Mouse (Mus musculus) CH12.LX (cell line): ENCODE data around the gene Vmn2r31. TPM values are rescaled to one million over a fixed set of nuclear protein-coding genes. Genes with fewer than 3 reads are reported as not detected.
"Not testable (repeated sequence)": the region's sequence is repeated elsewhere in the genome, so short reads cannot be mapped to it uniquely, and the experiment has no call there.

Experiments used
- DNase-seq: peaks from one replicate; pipeline ENCODE4 v3.0.0-alpha.2; 2013; ENCODE audit errors: extremely low read depth
- H3K27ac ChIP-seq: 2 replicates; pipeline ENCODE4 v1.5.1; 2012; ENCODE audit warnings: low read depth, mild to moderate bottlenecking, control low read depth, moderate library complexity; ENCODE audit not compliant: insufficient read depth
- H3K27me3 ChIP-seq: replicated peaks from 2 replicates; pipeline ENCODE3; 2012; ENCODE audit warnings: inconsistent platforms
- H3K36me3 ChIP-seq, 2 experiments: replicated peaks in 1 of 2; 2 replicates each; pipeline versions ENCODE3 to v1.6.1; 2012; ENCODE audit warnings: inconsistent platforms in 1 of 2, low read length in 1 of 2, mild to moderate bottlenecking in 1 of 2, mixed read lengths in 1 of 2, moderate library complexity in 1 of 2; ENCODE audit not compliant: control insufficient read depth in 1 of 2, insufficient read depth in 1 of 2
- H3K4me1 ChIP-seq, 2 experiments: 2 replicates each; pipeline ENCODE4 v1.6.1; 2012; ENCODE audit warnings: inconsistent platforms in 1 of 2, moderate library complexity in 1 of 2; ENCODE audit not compliant: insufficient read depth in 2 of 2, control insufficient read depth in 1 of 2
- H3K4me2 ChIP-seq: 2 replicates; pipeline ENCODE4 v1.6.1; 2012; ENCODE audit warnings: low read depth, mild to moderate bottlenecking, control low read depth; ENCODE audit not compliant: poor library complexity, insufficient read depth, severe bottlenecking
- H3K4me3 ChIP-seq, 3 experiments: fragments of 150-350 bp in 1 of 3; sonication (generic) in 1 of 3; replicated peaks in 1 of 3; 2 replicates each; pipeline versions ENCODE3 to v1.5.1; 2011 to 2012; ENCODE audit warnings: low read depth in 2 of 3, low read length in 2 of 3, mild to moderate bottlenecking in 2 of 3, moderate library complexity in 2 of 3, control low read depth in 1 of 3, improper control_type of control experiment in 1 of 3, inconsistent platforms in 1 of 3, mixed read lengths in 1 of 3; ENCODE audit not compliant: poor library complexity in 1 of 3
- H3K79me2 ChIP-seq: replicated peaks from 2 replicates; pipeline ENCODE4 v1.6.1; 2012; ENCODE audit warnings: mild to moderate bottlenecking, moderate library complexity; ENCODE audit not compliant: control insufficient read depth, poor library complexity, insufficient read depth, severe bottlenecking; ENCODE audit errors: extremely low read depth
- H3K9ac ChIP-seq: 2 replicates; pipeline ENCODE4 v1.6.1; 2012; ENCODE audit warnings: low read depth, mild to moderate bottlenecking, control low read depth, moderate library complexity; ENCODE audit not compliant: insufficient read depth
- H3K9me3 ChIP-seq: replicated peaks from 2 replicates; pipeline ENCODE3; 2012; ENCODE audit warnings: low read length, inconsistent platforms, mixed read lengths
- ELF1 ChIP-seq: IDR thresholded peaks from 2 replicates; pipeline ENCODE4 v1.6.1; 2014; ENCODE audit warnings: low read depth, mild to moderate bottlenecking, inconsistent platforms, low read length, improper control_type of control experiment
- HCFC1 ChIP-seq: IDR thresholded peaks from 2 replicates; pipeline ENCODE4 v1.6.1; 2012; ENCODE audit warnings: low read depth, mild to moderate bottlenecking, inconsistent platforms, low read length, improper control_type of control experiment
- dilution Hi-C: fragments of 300-500 bp; cut with MboI; formaldehyde crosslinking; loops from 2 replicates; pipeline ENCODE4 v1.14.3; 2020; ENCODE audit warnings: low sequenced_read_pairs; ENCODE audit not compliant: extremely low pct_unique_long_range_greater_than_20kb, extremely low pct_ligation_motif_present
- in situ Hi-C: fragments of 300-500 bp; cut with MboI; formaldehyde crosslinking; loops from 3 replicates; pipeline ENCODE4 v1.14.3; 2019; ENCODE audit warnings: low sequenced_read_pairs, low pct_ligation_motif_present, low pct_unique_long_range_greater_than_20kb, mixed read lengths
- polyA plus RNA-seq: library from polyadenylated mRNA; unstranded; fragments of >175 nt; gene quantifications from 2 replicates; pipeline ENCODE4 v1.2.1, GENCODE M21; 2012; ENCODE audit warnings: low read depth; ENCODE audit not compliant: insufficient read length
- total RNA-seq, 2 experiments: library from RNA; depleted of rRNA; stranded (reverse); fragments of 300-350 nt in 1 of 2; fragments of >200 nt in 1 of 2; gene quantifications; 2 replicates each; pipeline ENCODE4 v1.2.3; 2012 to 2014

The Vmn2r31 gene
- total RNA-seq (2012; rRNA removed) (not detected in 2 replicates), total RNA-seq (2014; rRNA removed) (not detected in 2 replicates), polyA plus RNA-seq (not detected in 2 replicates)

DNA sequence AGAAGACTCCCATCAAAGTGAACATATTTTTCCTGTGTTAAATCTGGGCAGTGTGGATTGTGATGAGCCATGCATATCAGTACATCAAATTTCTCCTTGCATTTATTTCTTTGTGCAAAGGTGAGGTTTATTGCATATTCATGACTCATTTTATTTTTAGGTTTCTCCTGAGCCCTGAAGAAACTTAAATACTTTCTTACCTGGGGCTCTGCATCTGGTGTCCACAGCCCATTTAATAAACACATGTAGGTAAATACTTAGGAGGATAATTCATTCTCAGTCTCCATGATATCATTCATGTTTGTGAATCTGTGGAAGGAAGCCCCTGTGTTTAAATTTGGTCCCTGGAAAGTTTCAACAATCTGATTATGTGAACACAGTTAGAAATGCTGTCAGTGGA is at the start of gene Vmn2r31:
Gene Vmn2r31 (minus strand): TSS at position 101 of the 400 bp plus-strand sequence.
- H3K36me3 ChIP-seq, H3K9me3 ChIP-seq, H3K9ac ChIP-seq, H3K4me3 ChIP-seq, H3K4me2 ChIP-seq, in situ Hi-C loops, H3K4me1 ChIP-seq, DNase-seq, H3K79me2 ChIP-seq, dilution Hi-C loops, H3K27ac ChIP-seq, H3K27me3 ChIP-seq: not testable (repeated sequence)

- H3K79me2 ChIP-seq, dilution Hi-C loops, H3K4me2 ChIP-seq, in situ Hi-C loops, H3K27ac ChIP-seq, H3K36me3 ChIP-seq, H3K9ac ChIP-seq, H3K27me3 ChIP-seq, H3K4me1 ChIP-seq: not testable (repeated sequence)
- peak within 1 kb of the TSS in 1 of 3 experiments; percentile 23 for H3K4me3 ChIP-seq
- peak; percentile 74 for TF ChIP-seq HCFC1
- 0 out of 2 replicates have a peak, but pooled peaks have one; percentile 31 for TF ChIP-seq ELF1
- TF ChIP-seq, all 38 proteins: peak for 2; not testable (repeated sequence) for 36
- peak; percentile 66 for DNase-seq
- H3K9me3 ChIP-seq: not testable (repeated sequence)
Measured at GRCm38 (mm10) chr7:7374431-7374830, 25.1 kb downstream of the Vmn2r31 start, which contains the start of gene Gm45783. Gm45783 (minus strand) TSS chr7:7374573.

GRCm38 (mm10) chr7:7337509-7337908 is 62.0 kb downstream of the Vmn2r31 start, which contains the start of gene Vmn2r30:
Vmn2r30 (minus strand) TSS chr7:7337609.
- H3K9ac ChIP-seq, H3K36me3 ChIP-seq, DNase-seq, in situ Hi-C loops, H3K4me2 ChIP-seq, dilution Hi-C loops, H3K27me3 ChIP-seq, H3K9me3 ChIP-seq, H3K4me1 ChIP-seq, H3K4me3 ChIP-seq, H3K79me2 ChIP-seq, H3K27ac ChIP-seq: not testable (repeated sequence)

Other genes starting within 250 kb of the Vmn2r31 start
- 1.8 and 2.2 TPM in 2 replicates for gene Zfp418, start 228.4 kb downstream of the Vmn2r31 start, total RNA-seq (2012; rRNA removed)
- gene Zfp418, start 228.4 kb downstream of the Vmn2r31 start, total RNA-seq (2014; rRNA removed): 0.92 and 1.3 TPM in 2 replicates
- gene Zfp418, start 228.4 kb downstream of the Vmn2r31 start, polyA plus RNA-seq: 0.89 and 1.2 TPM in 2 replicates
- gene Zfp772, start 189.7 kb downstream of the Vmn2r31 start, total RNA-seq (2012; rRNA removed): 2.5 and 2.8 TPM in 2 replicates
- gene Zfp772, start 189.7 kb downstream of the Vmn2r31 start, total RNA-seq (2014; rRNA removed): 3.4 and 3.5 TPM in 2 replicates
- 1.6 and 1.7 TPM in 2 replicates for gene Zfp772, start 189.7 kb downstream of the Vmn2r31 start, polyA plus RNA-seq
- not detected in 2 replicates for gene Vmn2r29, start 152.4 kb downstream of the Vmn2r31 start, total RNA-seq (2012; rRNA removed)
- not detected in 2 replicates for gene Vmn2r29, start 152.4 kb downstream of the Vmn2r31 start, total RNA-seq (2014; rRNA removed)
- not detected in 2 replicates for gene Vmn2r29, start 152.4 kb downstream of the Vmn2r31 start, polyA plus RNA-seq
- 0.08 and 0.34 TPM in 2 replicates for gene Gm45844, start 121.4 kb downstream of the Vmn2r31 start, total RNA-seq (2012; rRNA removed)
- gene Gm45844, start 121.4 kb downstream of the Vmn2r31 start, total RNA-seq (2014; rRNA removed): not detected in 2 replicates
- not detected in 2 replicates for gene Gm45844, start 121.4 kb downstream of the Vmn2r31 start, polyA plus RNA-seq
- gene Clcn4, start 98.9 kb downstream of the Vmn2r31 start, total RNA-seq (2012; rRNA removed): 12.1 and 13.2 TPM in 2 replicates
- 14.4 and 14.5 TPM in 2 replicates for gene Clcn4, start 98.9 kb downstream of the Vmn2r31 start, total RNA-seq (2014; rRNA removed)
- gene Clcn4, start 98.9 kb downstream of the Vmn2r31 start, polyA plus RNA-seq: 10.6 and 10.7 TPM in 2 replicates
- gene Vmn2r30, start 62.1 kb downstream of the Vmn2r31 start, total RNA-seq (2012; rRNA removed): not detected in 2 replicates
- 0.03 TPM in 1 of 2 replicates, not detected in the other for gene Vmn2r30, start 62.1 kb downstream of the Vmn2r31 start, total RNA-seq (2014; rRNA removed)
- not detected in 2 replicates for gene Vmn2r30, start 62.1 kb downstream of the Vmn2r31 start, polyA plus RNA-seq
- gene Gm45783, start 25.1 kb downstream of the Vmn2r31 start, total RNA-seq (2012; rRNA removed): not detected in 2 replicates
- not detected in 2 replicates for gene Gm45783, start 25.1 kb downstream of the Vmn2r31 start, total RNA-seq (2014; rRNA removed)
- not detected in 2 replicates for gene Gm45783, start 25.1 kb downstream of the Vmn2r31 start, polyA plus RNA-seq
- not detected in 2 replicates for gene Vmn2r32, start 80.3 kb upstream of the Vmn2r31 start, total RNA-seq (2012; rRNA removed)
- not detected in 2 replicates for gene Vmn2r32, start 80.3 kb upstream of the Vmn2r31 start, total RNA-seq (2014; rRNA removed)
- not detected in 2 replicates for gene Vmn2r32, start 80.3 kb upstream of the Vmn2r31 start, polyA plus RNA-seq
- gene Vmn2r33, start 167.1 kb upstream of the Vmn2r31 start, total RNA-seq (2012; rRNA removed): not detected in 2 replicates
- not detected in 2 replicates for gene Vmn2r33, start 167.1 kb upstream of the Vmn2r31 start, total RNA-seq (2014; rRNA removed)
- gene Vmn2r33, start 167.1 kb upstream of the Vmn2r31 start, polyA plus RNA-seq: not detected in 2 replicates